In genomic region chr13:43565346-43565745, GRCm38 (mm10) we compare ENCODE assay signal across 9 mouse cellular contexts. TPM values are rescaled to one million over a fixed set of nuclear protein-coding genes. Genes with fewer than 3 reads are reported as not detected.
DNase-seq lines count a peak whose midpoint lies in the region; ATAC-seq and TF ChIP-seq lines count a peak whose summit lies in the region.
"Had no signal": no experiment of that assay in that cellular context is flagged by ENCODE, and none has a peak within 500 bp of the region (broad histone marks: within the 10 kb centered on the region; RNA-seq: fewer than 3 reads in every experiment).

No protein-coding gene starts in this region.

- no peak overlapping the region for H3K4me3 ChIP-seq in kidney, postnatal 0 days (replicated peaks; ENCODE audit: low read depth, low read length)
- no peak overlapping the region for H3K4me3 ChIP-seq in liver, postnatal 0 days (ENCODE audit: low read depth, low read length)
- H3K4me3 ChIP-seq: hindbrain, embryonic 15.5 days had no signal

- H3K9ac ChIP-seq in kidney, postnatal 0 days (ENCODE audit: low read depth, low read length): no peak overlapping the region
- H3K9ac ChIP-seq in liver, postnatal 0 days (replicated peaks): no peak overlapping the region
- H3K9ac ChIP-seq: hindbrain, embryonic 15.5 days had no signal

- H3K27me3 ChIP-seq in kidney, postnatal 0 days (ENCODE audit: insufficient read depth, low read length): no peaks in the 10 kb centered on the region
- H3K27me3 ChIP-seq in liver, postnatal 0 days (ENCODE audit: insufficient read depth, low read length): no peaks in the 10 kb centered on the region

- DNase-seq in 416B (ENCODE audit: low read depth) (peak; percentile 85), MN1 (ENCODE audit: low spot score) (peak; percentile 62)
- DNase-seq in cerebellum, adult 8-10 months: peak; percentile 79
- DNase-seq in forelimb bud, embryonic 11.5 days (ENCODE audit: low read depth, low spot score): peak; percentile 88
- peak; percentile 92 for DNase-seq in kidney, postnatal 0 days (ENCODE audit: low spot score)
- DNase-seq in liver, postnatal 0 days: peak; percentile 85
- DNase-seq in right cerebral cortex, adult 18-20 months: peak; percentile 84
- peak; percentile 84 for DNase-seq in urinary bladder, postnatal 14 days (ENCODE audit: low spot score)

- 16% methylated on average over 9 of the region's 9 CpGs for WGBS in kidney, postnatal 0 days
- WGBS in liver, postnatal 0 days (ENCODE audit: insufficient replicate concordance): 15% methylated on average over 9 of the region's 9 CpGs

- TF ChIP-seq EP300 in liver, postnatal 0 days (IDR thresholded peaks at IDR 0.05; ENCODE audit: low read depth): no peak

- TF ChIP-seq CTCF in kidney, postnatal 0 days (IDR thresholded peaks at IDR 0.05; ENCODE audit: low read depth): peak; percentile 97
- TF ChIP-seq CTCF in liver, postnatal 0 days (IDR thresholded peaks at IDR 0.05; ENCODE audit: low read depth): peak; percentile 94

- H3K36me3 ChIP-seq in kidney, postnatal 0 days (ENCODE audit: insufficient read depth, low read length): no peaks in the 10 kb centered on the region
- H3K36me3 ChIP-seq in liver, postnatal 0 days (replicated peaks; ENCODE audit: insufficient read depth, low read length): no peaks in the 10 kb centered on the region
- H3K36me3 ChIP-seq: hindbrain, embryonic 15.5 days had no signal

- H3K4me2 ChIP-seq in kidney, postnatal 0 days (ENCODE audit: low read length): no peak overlapping the region
- no peak overlapping the region for H3K4me2 ChIP-seq in liver, postnatal 0 days (ENCODE audit: low read depth, low read length)
- H3K4me2 ChIP-seq: hindbrain, embryonic 15.5 days had no signal

- peaks cover 7% of the 10 kb centered on the region; the same call in 1 of the 2 replicates for H3K4me1 ChIP-seq in kidney, postnatal 0 days (replicated peaks; ENCODE audit: insufficient read depth, low read length)
- 0 out of 2 replicates have a peak, but pooled peaks cover 3% of the 10 kb centered on the region for H3K4me1 ChIP-seq in liver, postnatal 0 days (ENCODE audit: insufficient read depth)

- no peak for ATAC-seq in kidney, postnatal 0 days (replicated peaks; ENCODE audit: low FRiP score, low read depth)
- ATAC-seq in liver, postnatal 0 days: no peak

- H3K9me3 ChIP-seq in kidney, postnatal 0 days (replicated peaks; ENCODE audit: low read length): no peaks in the 10 kb centered on the region
- H3K9me3 ChIP-seq in liver, postnatal 0 days (ENCODE audit: low read length): no peaks in the 10 kb centered on the region
- H3K9me3 ChIP-seq: hindbrain, embryonic 15.5 days had no signal

- H3K27ac ChIP-seq in kidney, postnatal 0 days: no peak overlapping the region
- no peak overlapping the region for H3K27ac ChIP-seq in liver, postnatal 0 days (ENCODE audit: low read depth)
- H3K27ac ChIP-seq: hindbrain, embryonic 15.5 days had no signal

RNA-seq across cellular contexts. Expression of gene Mcur1, which starts 5.4 kb away (rescaled TPM):
- 37.0 and 37.3 TPM in 2 replicates for polyA plus RNA-seq in kidney, postnatal 0 days (2015; fragmentation: Nextera tagmentation; extraction: Ambion mirVana)
- polyA plus RNA-seq in liver, postnatal 0 days (2015; fragmentation: Nextera tagmentation; extraction: Ambion mirVana): 8.8 and 8.9 TPM in 2 replicates

RNA-seq across cellular contexts. Expression of gene Rnf182, which starts 50.2 kb away (rescaled TPM):
- 1.1 and 2.4 TPM in 2 replicates for polyA plus RNA-seq in kidney, postnatal 0 days (2015; fragmentation: Nextera tagmentation; extraction: Ambion mirVana)
- not detected in 2 replicates for polyA plus RNA-seq in liver, postnatal 0 days (2015; fragmentation: Nextera tagmentation; extraction: Ambion mirVana)
